Mouse (Mus musculus): ENCODE measurements around the gene Klk1b22.
"Not testable (repeated sequence)": the region's sequence is repeated elsewhere in the genome, so short reads cannot be mapped to it uniquely, and the experiment has no call there.

Gene Klk1b22

GRCm38 (mm10) chr7:44112373-44112772 lies at the start of gene Klk1b22:
Klk1b22 (plus strand) TSS chr7:44112673.
- peak; percentile 27 for DNase-seq

DNA sequence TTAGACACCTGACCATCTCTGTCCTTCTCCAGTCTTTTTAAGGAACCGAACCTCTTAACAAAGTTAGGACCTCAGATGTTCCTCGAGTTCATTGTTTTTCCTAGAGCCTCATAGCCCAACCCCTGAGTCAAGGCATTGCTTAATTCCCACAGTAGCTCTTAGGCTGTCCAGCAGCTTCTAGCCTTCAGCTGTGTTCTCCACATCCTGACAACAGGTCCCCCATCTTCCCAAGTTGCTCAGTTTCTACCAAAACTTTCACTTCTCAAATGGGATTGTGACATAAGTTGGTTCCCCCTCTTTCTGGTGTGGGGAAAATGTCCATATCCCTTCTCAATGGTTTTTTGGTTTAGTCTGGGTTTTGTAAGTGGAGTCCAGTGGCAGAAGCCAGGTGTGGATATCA lies 40.4 kb upstream of the Klk1b22 start:
- DNase-seq, result no peak

GRCm38 (mm10) chr7:44077703-44078102 lies 34.8 kb upstream of the Klk1b22 start:
- no peak for DNase-seq

DNA sequence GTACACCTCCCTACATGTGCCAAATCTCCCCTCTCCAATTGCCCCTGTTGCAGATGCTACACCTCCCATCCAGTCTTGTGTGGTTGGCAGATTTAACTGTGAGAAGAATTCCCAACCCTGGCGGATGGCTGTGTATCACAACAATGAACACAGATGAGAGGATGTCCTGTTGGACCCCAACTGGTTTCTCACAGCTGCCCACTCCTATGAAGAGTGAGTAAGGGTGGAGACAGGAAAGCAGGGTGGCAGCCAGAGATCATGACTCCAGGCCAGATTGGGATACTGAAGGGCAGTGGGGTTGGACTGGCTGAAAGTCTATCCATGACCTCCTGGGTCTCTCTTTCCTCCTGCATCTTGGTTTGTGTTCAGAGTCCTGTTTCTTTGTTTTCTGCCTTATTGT lies 16.4 kb upstream of the Klk1b22 start:
- no peak for DNase-seq

GRCm38 (mm10) chr7:44102028-44102427 lies 10.4 kb upstream of the Klk1b22 start, which contains the start of gene Klk1b21:
Klk1b21 (plus strand) TSS chr7:44102328.
- not testable (repeated sequence) for DNase-seq

- DNase-seq, result no peak
These were observed 11.0 kb downstream of the Klk1b22 start for GRCm38 (mm10) chr7:44123445-44123844.

- DNase-seq, result no peak
These were observed 24.0 kb downstream of the Klk1b22 start, which contains the start of gene Klk1b16 for GRCm38 (mm10) chr7:44136467-44136866. Klk1b16 (plus strand) TSS chr7:44136767.

Measured in kidney, adult 9 months (tissue).